Mouse (Mus musculus): ENCODE data around the gene Wipi1. TPM values are rescaled to one million over a fixed set of nuclear protein-coding genes. Genes with fewer than 3 reads are reported as not detected.

Gene Wipi1
- total and polyA plus RNA-seq, 3 experiments = 1.8 to 2.2 (median 2.0) TPM

GRCm38 (mm10) chr11:109525571-109525970 lies 86.2 kb downstream of the Wipi1 start:
- no peak overlapping the region for H3K4me3 ChIP-seq (replicated peaks in 1 of 3; ENCODE audit: low read depth in 2 of 3, low read length in 2 of 3, poor library complexity in 1 of 3)
- no peak for TF ChIP-seq PAX5 (IDR thresholded peaks at IDR 0.05; ENCODE audit: low read length)
- no peak for TF ChIP-seq POLR2A (IDR thresholded peaks at IDR 0.05; ENCODE audit: low read depth, low read length)
- TF ChIP-seq SIN3A (IDR thresholded peaks at IDR 0.05; ENCODE audit: low read length) = no peak
- TF ChIP-seq ELF1 (IDR thresholded peaks at IDR 0.05; ENCODE audit: low read depth, low read length) = no peak
- TF ChIP-seq EP300 (IDR thresholded peaks at IDR 0.05; ENCODE audit: low read length) = no peak
- no peak overlapping the region for H3K9ac ChIP-seq (ENCODE audit: insufficient read depth, low read depth)
- no peak for DNase-seq (ENCODE audit: extremely low read depth)
- no peak overlapping the region for H3K27ac ChIP-seq (ENCODE audit: insufficient read depth, low read depth)
- in situ Hi-C loops (cut with MboI; ENCODE audit: low pct_ligation_motif_present, low pct_unique_long_range_greater_than_20kb, low sequenced_read_pairs) = no loop called here
- H3K9me3 ChIP-seq (replicated peaks; ENCODE audit: low read length) = no peaks in the 10 kb centered on the region
- H3K27me3 ChIP-seq (replicated peaks) = no peaks in the 10 kb centered on the region
- peaks cover 3 to 22% of the 10 kb centered on the region in 2 experiments; a peak in 2 of 4 replicates for H3K4me1 ChIP-seq (ENCODE audit: control insufficient read depth in 1 of 2, insufficient read depth in 2 of 2)
- H3K36me3 ChIP-seq (replicated peaks in 1 of 2; ENCODE audit: control insufficient read depth in 1 of 2, insufficient read depth in 1 of 2, low read length in 1 of 2) = no peaks in the 10 kb centered on the region
- dilution Hi-C loops (cut with MboI; ENCODE audit: extremely low pct_ligation_motif_present, extremely low pct_unique_long_range_greater_than_20kb, low sequenced_read_pairs) = no loop called here
- H3K79me2 ChIP-seq (replicated peaks; ENCODE audit: control insufficient read depth, extremely low read depth, insufficient read depth, poor library complexity, severe bottlenecking) = no peaks in the 10 kb centered on the region
- no peak overlapping the region for H3K4me2 ChIP-seq (ENCODE audit: insufficient read depth, low read depth, poor library complexity, severe bottlenecking)

- Histone ChIP-seq H3K4me3 (replicated peaks in 1 of 3; ENCODE audit: low read depth in 2 of 3, low read length in 2 of 3, poor library complexity in 1 of 3) (no peak overlapping the region), H3K4me1 (ENCODE audit: control insufficient read depth in 1 of 2, insufficient read depth in 2 of 2) (peaks cover 3 to 15% of the 10 kb centered on the region in 2 experiments; a peak in 2 of 4 replicates), H3K79me2 (replicated peaks; ENCODE audit: control insufficient read depth, extremely low read depth, insufficient read depth, poor library complexity, severe bottlenecking) (no peaks in the 10 kb centered on the region), H3K9ac (ENCODE audit: insufficient read depth, low read depth) (no peak overlapping the region), H3K4me2 (ENCODE audit: insufficient read depth, low read depth, poor library complexity, severe bottlenecking) (no peak overlapping the region), H3K36me3 (replicated peaks in 1 of 2; ENCODE audit: control insufficient read depth in 1 of 2, insufficient read depth in 1 of 2, low read length in 1 of 2) (no peaks in the 10 kb centered on the region), H3K27me3 (replicated peaks) (no peaks in the 10 kb centered on the region), H3K9me3 (replicated peaks; ENCODE audit: low read length) (no peaks in the 10 kb centered on the region), H3K27ac (ENCODE audit: insufficient read depth, low read depth) (no peak overlapping the region)
- in situ Hi-C loops (cut with MboI; ENCODE audit: low pct_ligation_motif_present, low pct_unique_long_range_greater_than_20kb, low sequenced_read_pairs) (no loop called here), dilution Hi-C loops (cut with MboI; ENCODE audit: extremely low pct_ligation_motif_present, extremely low pct_unique_long_range_greater_than_20kb, low sequenced_read_pairs) (no loop called here)
- DNase-seq (ENCODE audit: extremely low read depth) = no peak
- TF ChIP-seq BHLHE40 (IDR thresholded peaks at IDR 0.05; ENCODE audit: low read depth, low read length) (no peak), E2F4 (IDR thresholded peaks at IDR 0.05; ENCODE audit: insufficient replicate concordance, low read depth, low read length) (no peak), TCF12 (IDR thresholded peaks at IDR 0.05; ENCODE audit: low read depth, low read length) (no peak), PAX5 (IDR thresholded peaks at IDR 0.05; ENCODE audit: low read length) (no peak), MYC (IDR thresholded peaks at IDR 0.05; ENCODE audit: low read depth, low read length) (no peak), USF2 (conservative IDR thresholded peaks at IDR 0.05; ENCODE audit: low read depth, low read length) (no peak), RCOR1 (conservative IDR thresholded peaks at IDR 0.05; ENCODE audit: low read depth, low read length) (no peak), JUND (conservative IDR thresholded peaks at IDR 0.05; ENCODE audit: low read depth, low read length) (no peak), HCFC1 (IDR thresholded peaks at IDR 0.05; ENCODE audit: low read depth, low read length) (no peak)
Measured at GRCm38 (mm10) chr11:109524869-109525268, 86.9 kb downstream of the Wipi1 start.

Other genes with a start within 250 kb of the Wipi1 start
- 33.9 and 39.3 TPM in 2 replicates for gene Gna13, start 249.1 kb downstream of the Wipi1 start, total RNA-seq (2012; rRNA removed)
- gene Gna13, start 249.1 kb downstream of the Wipi1 start, total RNA-seq (2014; rRNA removed) = 56.6 and 57.6 TPM in 2 replicates
- 32.2 and 33.4 TPM in 2 replicates for gene Gna13, start 249.1 kb downstream of the Wipi1 start, polyA plus RNA-seq (2012; ENCODE audit: insufficient read length, low read depth)
- 0.08 TPM in 2 replicates for gene 9930022D16Rik, start 198.1 kb downstream of the Wipi1 start, total RNA-seq (2012; rRNA removed)
- 0.08 TPM in 1 of 2 replicates, not detected in the other for gene 9930022D16Rik, start 198.1 kb downstream of the Wipi1 start, total RNA-seq (2014; rRNA removed)
- gene 9930022D16Rik, start 198.1 kb downstream of the Wipi1 start, polyA plus RNA-seq (2012; ENCODE audit: insufficient read length, low read depth) = not detected in 2 replicates
- 19.7 and 23.3 TPM in 2 replicates for gene Amz2, start 186.0 kb downstream of the Wipi1 start, total RNA-seq (2012; rRNA removed)
- gene Amz2, start 186.0 kb downstream of the Wipi1 start, total RNA-seq (2014; rRNA removed) = 22.3 and 24.5 TPM in 2 replicates
- 18.6 and 23.7 TPM in 2 replicates for gene Amz2, start 186.0 kb downstream of the Wipi1 start, polyA plus RNA-seq (2012; ENCODE audit: insufficient read length, low read depth)
- gene Arsg, start 138.6 kb downstream of the Wipi1 start, total RNA-seq (2012; rRNA removed) = 2.2 and 3.3 TPM in 2 replicates
- gene Arsg, start 138.6 kb downstream of the Wipi1 start, total RNA-seq (2014; rRNA removed) = 1.3 and 1.4 TPM in 2 replicates
- 0.76 and 0.79 TPM in 2 replicates for gene Arsg, start 138.6 kb downstream of the Wipi1 start, polyA plus RNA-seq (2012; ENCODE audit: insufficient read length, low read depth)
- gene Slc16a6, start 138.4 kb downstream of the Wipi1 start, total RNA-seq (2012; rRNA removed) = 14.1 and 18.3 TPM in 2 replicates
- 18.7 and 20.9 TPM in 2 replicates for gene Slc16a6, start 138.4 kb downstream of the Wipi1 start, total RNA-seq (2014; rRNA removed)
- 18.9 and 24.2 TPM in 2 replicates for gene Slc16a6, start 138.4 kb downstream of the Wipi1 start, polyA plus RNA-seq (2012; ENCODE audit: insufficient read length, low read depth)
- 89.6 and 93.1 TPM in 2 replicates for gene Prkar1a, start 37.4 kb upstream of the Wipi1 start, total RNA-seq (2012; rRNA removed)
- 104 and 111 TPM in 2 replicates for gene Prkar1a, start 37.4 kb upstream of the Wipi1 start, total RNA-seq (2014; rRNA removed)
- 203 and 220 TPM in 2 replicates for gene Prkar1a, start 37.4 kb upstream of the Wipi1 start, polyA plus RNA-seq (2012; ENCODE audit: insufficient read length, low read depth)
- gene Fam20a, start 110.3 kb upstream of the Wipi1 start, total RNA-seq (2012; rRNA removed) = 0.08 TPM in 1 of 2 replicates, not detected in the other
- not detected in 2 replicates for gene Fam20a, start 110.3 kb upstream of the Wipi1 start, total RNA-seq (2014; rRNA removed)
- not detected in 2 replicates for gene Fam20a, start 110.3 kb upstream of the Wipi1 start, polyA plus RNA-seq (2012; ENCODE audit: insufficient read length, low read depth)
- gene 1700012B07Rik, start 216.1 kb upstream of the Wipi1 start, total RNA-seq (2012; rRNA removed) = not detected in 2 replicates
- not detected in 2 replicates for gene 1700012B07Rik, start 216.1 kb upstream of the Wipi1 start, total RNA-seq (2014; rRNA removed)
- 0.29 and 0.44 TPM in 2 replicates for gene 1700012B07Rik, start 216.1 kb upstream of the Wipi1 start, polyA plus RNA-seq (2012; ENCODE audit: insufficient read length, low read depth)